Mouse (Mus musculus): ENCODE data around the gene Ccdc78. TPM values are rescaled to one million over a fixed set of nuclear protein-coding genes. Genes with fewer than 3 reads are reported as not detected.

The Ccdc78 gene
- polyA plus RNA-seq, 1 experiment = 0.08 TPM

DNA sequence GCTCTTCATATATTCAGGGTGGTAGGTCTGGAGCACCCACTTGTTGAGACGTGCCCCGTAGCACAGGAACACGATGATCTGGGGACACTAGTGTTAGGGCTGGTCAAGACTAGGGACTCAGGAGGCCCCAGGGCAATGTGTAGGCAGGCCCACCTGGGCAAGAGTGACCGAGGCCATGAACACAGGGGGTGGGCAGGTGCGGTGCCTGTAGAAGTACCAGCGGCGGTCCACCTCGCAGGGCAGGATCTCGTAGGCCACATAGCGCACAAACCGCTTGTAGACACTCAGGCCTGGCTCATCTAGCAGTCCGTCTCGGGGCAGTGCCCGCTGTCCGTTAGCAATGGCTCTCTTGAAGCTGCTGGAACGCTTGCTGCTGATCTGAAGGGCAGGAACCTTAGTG lies 49.4 kb downstream of the Ccdc78 start:
- no peak for TF ChIP-seq USF1 (IDR thresholded peaks at IDR 0.05; ENCODE audit: low read depth)
- TF ChIP-seq POLR2AphosphoS2 (IDR thresholded peaks at IDR 0.05; ENCODE audit: insufficient read length, low read depth) = peak; percentile 37
- Histone ChIP-seq H3K4me2 (ENCODE audit: low read depth) (no peak overlapping the region), H3K36me3 (ENCODE audit: control insufficient read depth, insufficient read depth) (peaks cover 13% of the 10 kb centered on the region), H3K27me3 (ENCODE audit: control insufficient read depth, insufficient read depth, insufficient read length) (no peaks in the 10 kb centered on the region), H3K4me3 (no peak overlapping the region), H3K79me2 (ENCODE audit: control insufficient read depth, insufficient read depth) (peaks cover 30% of the 10 kb centered on the region), H3ac (ENCODE audit: control insufficient read depth, insufficient read length) (no peak overlapping the region)

DNA sequence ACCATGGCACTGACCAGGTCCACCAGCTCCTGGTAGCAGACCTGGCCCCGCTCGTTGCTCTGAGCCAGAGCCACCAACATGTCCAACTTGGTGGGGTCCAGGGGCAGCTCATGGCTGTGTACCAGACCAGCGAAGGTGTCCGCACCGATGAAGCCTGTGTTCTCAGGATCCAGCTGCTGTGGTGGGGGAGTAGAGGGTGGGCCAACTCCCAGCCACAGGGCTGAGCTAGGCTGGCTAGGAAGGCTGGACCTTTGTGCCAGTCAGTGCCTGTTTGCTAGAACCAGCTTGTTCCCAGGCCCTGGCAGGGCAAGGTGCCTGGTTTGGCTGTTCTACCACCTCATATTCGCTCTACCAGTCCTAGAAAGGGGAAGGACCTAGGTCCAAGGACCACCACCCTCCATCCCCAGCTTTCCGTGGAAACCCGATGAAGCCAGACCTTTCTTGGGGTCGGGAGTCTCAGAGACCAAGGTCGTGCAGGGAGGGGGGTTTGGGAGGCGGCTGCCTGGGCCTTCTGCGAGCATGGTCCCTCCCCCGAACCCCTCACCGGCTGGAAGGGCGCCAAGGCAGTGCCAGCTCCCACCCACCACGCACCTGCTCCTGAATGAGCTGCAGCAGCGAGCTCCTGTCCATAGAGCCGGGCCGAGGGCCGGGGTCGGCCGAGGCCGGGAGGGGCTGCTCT lies 50.2 kb downstream of the Ccdc78 start:
- Histone ChIP-seq H3K79me2 (ENCODE audit: control insufficient read depth, insufficient read depth) (peaks cover 22% of the 10 kb centered on the region), H3ac (ENCODE audit: control insufficient read depth, insufficient read length) (no peak overlapping the region), H3K36me3 (ENCODE audit: control insufficient read depth, insufficient read depth) (peaks cover 13% of the 10 kb centered on the region), H3K4me2 (ENCODE audit: low read depth) (no peak overlapping the region), H3K27me3 (ENCODE audit: control insufficient read depth, insufficient read depth, insufficient read length) (no peaks in the 10 kb centered on the region), H3K4me3 (no peak overlapping the region)
- no peak for TF ChIP-seq TCF12 (IDR thresholded peaks at IDR 0.05; ENCODE audit: insufficient read depth, poor library complexity, severe bottlenecking)
- TF ChIP-seq POLR2A (IDR thresholded peaks at IDR 0.05; ENCODE audit: insufficient read length, low read depth) = peak; percentile 6
- no peak for TF ChIP-seq CEBPB (IDR thresholded peaks at IDR 0.05; ENCODE audit: insufficient read depth, poor library complexity, severe bottlenecking)
- TF ChIP-seq SRF (IDR thresholded peaks at IDR 0.05; ENCODE audit: control insufficient read depth, insufficient read length, low read depth) = no peak
- TF ChIP-seq MYOG (IDR thresholded peaks at IDR 0.05; ENCODE audit: control insufficient read depth in 1 of 3, insufficient read depth in 1 of 3, insufficient read length in 2 of 3, low read depth in 2 of 3) = no peak
- peak in 1 of 3 experiments; percentile 8 for TF ChIP-seq MYOD1 (IDR thresholded peaks at IDR 0.05; ENCODE audit: control insufficient read depth in 1 of 3, insufficient read length in 2 of 3, low read depth in 2 of 3)
- TF ChIP-seq POLR2AphosphoS2 (IDR thresholded peaks at IDR 0.05; ENCODE audit: insufficient read length, low read depth) = no peak
- TF ChIP-seq MAX (IDR thresholded peaks at IDR 0.05; ENCODE audit: low read depth) = no peak

DNA sequence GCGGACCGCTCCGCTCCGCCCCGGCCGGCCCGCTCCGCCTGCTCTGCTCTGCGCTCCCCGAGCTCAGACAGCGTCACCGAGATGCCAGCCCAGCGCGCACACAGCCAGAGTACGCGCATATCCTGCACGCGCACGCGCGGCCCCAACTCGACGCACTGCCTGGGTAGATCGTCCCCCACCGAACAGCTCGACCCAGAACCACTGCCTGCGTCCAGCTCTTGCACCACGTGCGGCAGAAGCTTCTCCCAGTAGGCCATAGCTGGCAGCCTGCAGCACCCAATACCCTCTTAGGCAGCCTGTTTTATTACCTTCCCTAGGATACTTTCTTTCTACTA lies 50.7 kb downstream of the Ccdc78 start, which contains the start of gene Rhbdl1:
TSS of gene Rhbdl1 (minus strand) at position 220 of the 335 bp plus-strand sequence.
- Histone ChIP-seq H3K4me2 (ENCODE audit: low read depth) (no peak within 1 kb of the TSS), H3K36me3 (ENCODE audit: control insufficient read depth, insufficient read depth) (peaks cover 13% of the 10 kb centered on the region), H3K4me3 (no peak within 1 kb of the TSS), H3K79me2 (ENCODE audit: control insufficient read depth, insufficient read depth) (peaks cover 17% of the 10 kb centered on the region), H3ac (ENCODE audit: control insufficient read depth, insufficient read length) (no peak within 1 kb of the TSS), H3K27me3 (ENCODE audit: control insufficient read depth, insufficient read depth, insufficient read length) (no peaks in the 10 kb centered on the region)
- TF ChIP-seq POLR2AphosphoS2 (IDR thresholded peaks at IDR 0.05; ENCODE audit: insufficient read length, low read depth) = peak; percentile 88
- no peak for TF ChIP-seq TCF12 (IDR thresholded peaks at IDR 0.05; ENCODE audit: insufficient read depth, poor library complexity, severe bottlenecking)

- H3K4me3 ChIP-seq = no peak overlapping the region
- H3K36me3 ChIP-seq (ENCODE audit: control insufficient read depth, insufficient read depth) = peaks cover 13% of the 10 kb centered on the region
- H3K4me2 ChIP-seq (ENCODE audit: low read depth) = no peak overlapping the region
- TF ChIP-seq POLR2AphosphoS2 (IDR thresholded peaks at IDR 0.05; ENCODE audit: insufficient read length, low read depth) = peak; percentile 34
- TF ChIP-seq MYOG (IDR thresholded peaks at IDR 0.05; ENCODE audit: control insufficient read depth in 1 of 3, insufficient read depth in 1 of 3, insufficient read length in 2 of 3, low read depth in 2 of 3) = no peak
- H3K79me2 ChIP-seq (ENCODE audit: control insufficient read depth, insufficient read depth) = peaks cover 14% of the 10 kb centered on the region
- H3K27me3 ChIP-seq (ENCODE audit: control insufficient read depth, insufficient read depth, insufficient read length) = no peaks in the 10 kb centered on the region
- no peak overlapping the region for H3ac ChIP-seq (ENCODE audit: control insufficient read depth, insufficient read length)
Measured at GRCm38 (mm10) chr17:25837533-25837932, 51.2 kb downstream of the Ccdc78 start.

DNA sequence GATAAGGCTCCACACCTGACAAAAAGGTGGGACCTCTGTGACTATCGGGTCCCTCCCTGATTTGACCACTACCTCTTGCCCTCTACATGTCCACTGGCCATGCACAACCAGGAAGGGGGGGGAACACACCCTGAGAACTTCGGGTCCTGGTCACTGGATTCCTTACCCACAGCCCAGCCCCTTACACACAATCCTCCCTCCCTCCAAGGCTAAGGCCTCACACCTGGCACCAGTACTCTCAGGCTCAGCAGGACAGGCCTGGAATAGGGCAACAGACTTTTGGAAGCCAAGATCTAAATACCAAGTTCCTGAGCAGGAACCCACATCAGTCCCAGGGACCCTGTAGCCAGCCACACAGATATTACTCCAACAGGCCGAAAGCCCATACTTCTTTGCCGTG lies 52.5 kb downstream of the Ccdc78 start:
- no peak overlapping the region for H3K4me3 ChIP-seq
- no peak overlapping the region for H3K4me2 ChIP-seq (ENCODE audit: low read depth)
- peaks cover 13% of the 10 kb centered on the region for H3K36me3 ChIP-seq (ENCODE audit: control insufficient read depth, insufficient read depth)
- H3K79me2 ChIP-seq (ENCODE audit: control insufficient read depth, insufficient read depth) = peaks cover 20% of the 10 kb centered on the region
- H3K27me3 ChIP-seq (ENCODE audit: control insufficient read depth, insufficient read depth, insufficient read length) = no peaks in the 10 kb centered on the region
- TF ChIP-seq MAX (IDR thresholded peaks at IDR 0.05; ENCODE audit: low read depth) (no peak), POLR2AphosphoS2 (IDR thresholded peaks at IDR 0.05; ENCODE audit: insufficient read length, low read depth) (no peak), POLR2A (IDR thresholded peaks at IDR 0.05; ENCODE audit: insufficient read length, low read depth) (no peak), CEBPB (IDR thresholded peaks at IDR 0.05; ENCODE audit: insufficient read depth, poor library complexity, severe bottlenecking) (no peak), SRF (IDR thresholded peaks at IDR 0.05; ENCODE audit: control insufficient read depth, insufficient read length, low read depth) (no peak), USF1 (IDR thresholded peaks at IDR 0.05; ENCODE audit: low read depth) (no peak), E2F4 (IDR thresholded peaks at IDR 0.05; ENCODE audit: insufficient read depth) (no peak), MYOG (IDR thresholded peaks at IDR 0.05; ENCODE audit: control insufficient read depth in 1 of 3, insufficient read depth in 1 of 3, insufficient read length in 2 of 3, low read depth in 2 of 3) (no peak), TCF3 (IDR thresholded peaks at IDR 0.05; ENCODE audit: insufficient read length, low read depth) (no peak), MYOD1 (IDR thresholded peaks at IDR 0.05; ENCODE audit: control insufficient read depth in 1 of 3, insufficient read length in 2 of 3, low read depth in 2 of 3) (no peak), REST (IDR thresholded peaks at IDR 0.05; ENCODE audit: insufficient read depth, insufficient read length) (no peak), TCF12 (IDR thresholded peaks at IDR 0.05; ENCODE audit: insufficient read depth, poor library complexity, severe bottlenecking) (no peak)
- no peak overlapping the region for H3ac ChIP-seq (ENCODE audit: control insufficient read depth, insufficient read length)
